Mouse (Mus musculus) brain, embryonic 18.5 days (tissue): ENCODE measurements around the gene Sat1.
"Not testable (repeated sequence)": the region's sequence is repeated elsewhere in the genome, so short reads cannot be mapped to it uniquely, and the experiment has no call there.

Experiments used
- DNase-seq: peaks from one replicate; pipeline ENCODE4 v3.0.0-alpha.2; 2012; ENCODE audit warnings: low read depth, low spot score

The Sat1 gene

GRCm38 (mm10) chrX:155216271-155216670 is at the start of gene Sat1:
TSS of gene Sat1 (minus strand) at chrX:155216449.
- DNase-seq: peak; percentile 63

DNA sequence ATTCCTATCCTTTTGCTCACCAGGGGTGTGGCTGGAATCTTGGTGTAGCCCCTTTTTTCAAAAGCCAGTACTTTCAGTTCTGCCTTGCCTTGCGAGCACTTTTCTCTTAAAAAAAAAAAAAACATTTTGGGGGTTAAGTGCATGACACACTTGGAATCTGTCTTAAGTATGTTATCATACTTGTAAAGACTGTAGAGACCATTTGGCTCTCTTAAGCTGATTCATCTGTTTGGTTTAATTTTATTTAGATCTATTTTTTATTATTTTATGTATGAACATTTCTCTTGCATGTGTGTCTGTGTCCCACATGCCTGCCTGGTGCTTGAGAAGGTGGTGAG is 46.6 kb upstream of the Sat1 start:
- no peak for DNase-seq

- peak; percentile 63 for DNase-seq
These were observed 46.1 kb upstream of the Sat1 start, which contains the start of gene Acot9 for GRCm38 (mm10) chrX:155262235-155262914. TSS of gene Acot9 (plus strand) at chrX:155262443.

GRCm38 (mm10) chrX:155256856-155257255 is 40.6 kb upstream of the Sat1 start:
- no peak for DNase-seq

GRCm38 (mm10) chrX:155218277-155218676 is 2.0 kb upstream of the Sat1 start:
- no peak for DNase-seq

GRCm38 (mm10) chrX:155215501-155216248 is 574 bp downstream of the Sat1 start:
- DNase-seq: no peak

DNA sequence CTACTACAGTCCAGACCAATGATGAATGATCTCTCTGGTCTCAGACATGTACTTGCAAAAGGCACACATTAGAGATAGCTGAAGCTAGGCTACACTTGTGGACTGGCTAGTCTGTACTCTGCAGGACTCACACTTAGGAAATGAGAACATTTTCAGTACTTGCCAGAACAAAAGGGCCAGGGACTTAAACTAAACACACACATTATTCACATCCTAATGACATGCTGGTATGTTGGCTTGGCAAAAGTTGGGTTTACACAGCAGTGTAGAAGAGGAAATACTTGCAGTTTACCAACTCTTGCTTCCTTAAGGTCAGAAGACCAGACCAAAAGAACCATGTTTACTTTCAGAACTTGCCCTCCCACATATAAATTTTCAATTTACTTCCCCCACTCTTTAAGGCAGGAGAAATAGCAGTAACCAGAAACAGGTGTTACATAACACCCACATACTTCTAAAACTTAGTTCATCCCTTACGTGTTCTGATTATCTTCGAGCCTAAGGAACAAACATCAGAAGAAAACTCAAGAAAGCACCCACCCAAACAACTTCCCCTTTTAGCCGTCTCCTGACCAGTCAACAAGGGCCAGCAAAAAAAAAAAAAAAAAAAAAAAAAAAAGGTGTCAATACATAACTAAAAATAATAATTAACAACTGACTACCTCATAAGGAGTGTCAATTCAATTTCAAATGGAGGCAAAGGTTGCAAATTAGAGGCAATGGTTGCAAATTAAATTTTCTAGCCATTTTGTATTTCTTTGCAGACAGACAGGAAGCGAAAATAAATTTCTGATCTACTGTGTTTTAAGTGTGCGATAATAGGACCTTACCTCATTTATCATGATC is 1.7 kb downstream of the Sat1 start:
- DNase-seq: no peak

DNA sequence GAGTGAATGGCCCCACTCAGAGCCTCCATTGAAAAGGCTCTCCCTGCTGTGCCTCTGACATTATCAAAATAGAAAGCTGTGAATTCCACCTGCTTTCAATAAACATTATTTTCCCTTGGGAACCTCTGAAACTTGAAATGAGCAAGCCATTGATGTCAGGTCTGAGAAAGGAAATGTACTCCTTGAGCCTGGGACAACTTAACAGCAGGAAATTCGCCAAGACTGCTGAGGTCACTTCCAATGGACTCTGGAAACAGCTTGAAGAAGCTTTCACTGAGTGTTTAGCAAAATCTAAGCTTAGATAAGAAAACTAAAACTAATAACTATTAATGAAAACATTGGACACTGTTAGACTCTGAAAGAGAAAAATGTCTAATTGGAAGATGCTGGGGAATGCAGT is 7.6 kb downstream of the Sat1 start:
- no peak for DNase-seq

DNA sequence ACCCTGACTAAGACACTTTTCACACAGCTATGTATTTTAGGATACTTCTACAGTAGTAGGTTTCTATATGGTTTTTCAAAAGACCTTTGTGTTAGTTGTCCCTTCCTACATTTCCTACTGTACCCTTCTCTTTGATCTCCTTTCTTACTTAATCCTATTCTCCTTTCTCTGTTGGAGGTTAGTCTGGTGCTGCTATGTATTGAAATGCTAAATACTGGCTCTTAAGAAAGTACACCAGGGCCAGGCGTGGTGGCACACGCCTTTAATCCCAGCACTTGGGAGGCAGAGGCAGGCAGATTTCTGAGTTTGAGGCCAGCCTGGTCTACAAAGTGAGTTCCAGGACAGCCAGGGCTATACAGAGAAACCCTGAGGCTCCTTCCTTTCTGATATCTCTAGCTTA is 10.8 kb downstream of the Sat1 start:
- DNase-seq: not testable (repeated sequence)

DNA sequence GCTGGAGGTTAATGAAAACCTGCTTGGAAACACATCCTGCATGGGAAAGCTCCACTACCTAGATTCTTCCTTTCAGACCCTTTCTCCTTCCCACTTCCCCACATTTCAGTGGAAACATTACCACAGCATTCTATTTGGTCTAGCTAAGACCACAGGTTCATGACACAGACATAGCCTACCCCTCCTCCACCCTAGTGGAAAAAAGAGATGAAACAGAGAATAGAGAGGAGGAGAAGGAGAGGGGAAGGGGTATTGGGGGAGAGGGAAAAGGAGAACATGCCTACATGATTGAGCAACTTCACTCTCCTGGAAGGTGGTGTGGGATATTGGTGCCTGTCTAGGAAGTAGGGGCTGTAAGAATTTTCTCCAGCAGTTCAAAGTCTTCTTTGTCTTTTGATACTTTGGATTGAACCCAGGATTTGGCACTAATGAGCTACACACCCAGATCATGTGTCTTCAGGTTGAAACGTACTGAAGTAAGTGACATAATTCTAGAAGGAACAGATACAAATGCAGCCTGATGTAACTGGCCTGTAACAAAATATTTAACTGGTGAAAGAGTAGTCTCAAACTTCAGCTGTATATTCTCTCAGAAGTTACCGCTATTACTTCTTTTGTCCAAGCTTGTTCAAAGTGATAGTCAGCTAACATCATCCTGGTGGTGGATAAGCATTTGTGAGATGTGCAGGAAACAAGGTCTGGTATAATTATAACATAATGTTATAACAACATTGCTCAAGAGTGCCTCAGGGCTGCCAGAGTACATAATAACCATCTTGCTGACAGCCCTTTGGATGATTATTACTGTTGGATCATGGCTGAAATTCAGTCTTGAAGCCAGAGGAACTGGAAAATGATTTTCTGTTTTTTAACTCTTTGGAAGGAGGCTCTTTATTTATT is 13.6 kb downstream of the Sat1 start:
- DNase-seq: no peak

GRCm38 (mm10) chrX:155201799-155202198 is 14.4 kb downstream of the Sat1 start:
- DNase-seq: no peak

DNA sequence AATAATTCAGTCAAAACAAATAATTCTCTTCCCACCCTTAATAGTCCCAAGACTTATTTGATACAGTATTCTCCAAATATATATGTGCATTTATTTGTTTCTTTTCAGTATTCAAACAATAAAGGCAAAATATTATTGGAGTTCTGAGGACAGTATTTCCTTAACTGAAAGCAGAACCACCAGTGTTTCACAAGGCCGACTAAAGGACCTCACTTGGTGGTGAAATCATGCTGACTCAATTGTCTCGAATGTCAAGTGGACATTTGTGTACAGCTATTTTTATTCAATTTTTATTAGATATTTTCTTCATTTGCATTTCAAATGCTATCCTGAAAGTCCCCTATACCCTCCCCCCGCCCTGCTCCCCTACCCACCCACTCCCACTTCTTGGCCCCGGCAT is 21.3 kb downstream of the Sat1 start:
- DNase-seq: no peak

DNA sequence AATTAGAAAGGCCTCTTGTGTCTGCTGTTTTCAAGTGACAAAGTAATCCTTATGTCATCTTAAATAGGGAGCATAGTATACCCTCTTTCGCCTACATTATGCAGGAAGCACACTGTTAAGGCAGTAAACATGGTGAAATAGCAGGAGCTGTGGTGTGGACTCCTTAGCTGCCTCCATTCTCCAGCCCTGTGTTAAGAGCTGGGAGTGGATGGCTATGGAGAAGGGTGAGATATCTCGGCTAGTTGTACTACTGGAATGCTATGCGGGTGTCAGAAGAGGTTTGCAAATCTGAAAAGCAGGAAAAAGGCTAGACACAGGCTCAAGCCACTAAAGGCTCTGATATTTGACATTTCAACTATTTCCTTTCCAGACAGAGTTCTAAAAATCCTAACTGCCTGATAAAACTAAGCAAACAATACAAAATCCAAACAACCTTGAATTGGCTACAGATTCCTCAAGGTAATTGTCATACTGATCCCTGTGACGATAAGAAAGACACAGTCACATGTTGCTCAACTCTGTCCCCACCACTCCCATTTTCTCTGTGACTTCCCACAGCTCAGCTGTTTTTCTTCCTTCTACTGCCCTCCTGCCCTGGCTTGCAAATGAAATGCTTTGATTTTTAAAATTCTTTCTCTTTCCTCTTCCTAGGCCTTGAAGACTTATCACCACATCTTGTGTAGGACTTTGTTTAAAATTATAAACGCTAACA is 22.4 kb downstream of the Sat1 start:
- no peak for DNase-seq

- no peak for DNase-seq
These were observed 24.3 kb downstream of the Sat1 start for GRCm38 (mm10) chrX:155191941-155192340.

GRCm38 (mm10) chrX:155177640-155178039 is 38.6 kb downstream of the Sat1 start:
- no peak for DNase-seq

GRCm38 (mm10) chrX:155177230-155177629 is 39.0 kb downstream of the Sat1 start:
- DNase-seq: no peak

- DNase-seq: no peak
These were observed 40.7 kb downstream of the Sat1 start for GRCm38 (mm10) chrX:155175568-155175967.

DNA sequence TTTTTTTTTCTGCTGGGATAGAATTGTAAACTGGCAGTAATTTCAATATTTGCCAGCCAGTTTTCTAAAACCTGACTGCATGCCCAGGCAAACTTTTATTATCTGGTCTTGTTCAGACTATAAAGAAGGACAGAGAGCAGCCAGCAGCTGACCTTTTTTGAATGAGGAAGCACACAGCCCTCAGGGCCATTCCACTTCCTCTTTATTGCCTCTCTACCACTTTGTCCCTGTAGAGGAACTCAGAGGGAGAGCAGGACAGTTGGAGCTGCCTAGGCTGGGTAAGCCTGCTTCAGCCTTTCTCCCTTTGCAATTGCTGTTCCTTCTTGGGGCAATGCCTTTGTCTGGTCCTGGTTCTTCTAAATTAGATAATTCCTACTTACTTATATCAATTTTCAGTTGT is 43.9 kb downstream of the Sat1 start:
- no peak for DNase-seq

DNA sequence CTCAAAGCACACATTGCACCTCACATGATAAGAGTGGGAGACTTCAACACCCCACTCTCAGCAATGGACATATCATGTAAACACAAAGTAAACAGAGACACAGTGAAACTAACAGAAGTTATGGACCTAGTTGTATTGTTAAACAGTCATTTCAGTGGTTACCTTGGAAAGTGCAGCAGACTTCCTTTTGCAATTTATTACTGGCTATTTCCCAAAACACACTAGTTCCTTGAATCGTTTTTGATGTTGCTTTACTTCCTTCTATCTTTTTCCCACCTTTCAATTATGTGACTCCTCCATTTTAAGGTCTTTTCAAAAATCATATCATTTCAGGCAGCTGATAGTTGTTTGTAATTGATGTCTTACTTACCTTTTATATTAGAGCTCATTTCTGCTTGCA is 44.5 kb downstream of the Sat1 start:
- no peak for DNase-seq

GRCm38 (mm10) chrX:155169886-155170285 is 46.4 kb downstream of the Sat1 start:
- no peak for DNase-seq

DNA sequence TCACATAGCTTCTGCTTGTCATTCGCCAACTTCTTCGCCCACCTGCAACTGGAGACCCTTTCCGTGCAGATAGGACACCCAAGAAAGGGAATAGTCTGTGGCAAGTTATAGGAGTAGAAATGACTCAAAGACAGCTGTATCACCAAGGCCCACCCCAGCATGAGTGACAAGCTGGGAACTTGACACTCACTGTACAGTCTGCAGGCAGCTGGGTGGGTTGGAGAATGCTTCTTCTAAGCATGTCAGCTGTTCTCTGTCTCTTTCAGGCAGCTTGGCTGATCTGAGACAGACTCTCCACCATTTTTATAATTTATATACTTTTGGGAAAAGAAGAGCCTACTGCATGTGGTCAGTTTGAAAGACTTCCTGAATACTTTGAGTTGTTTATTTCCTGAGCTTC is 48.6 kb downstream of the Sat1 start:
- DNase-seq: no peak
